Mouse (Mus musculus) retina, postnatal 7 days (tissue): ENCODE measurements around the gene Glyr1.

Source experiments
- DNase-seq: peaks from one replicate; pipeline ENCODE4 v3.0.0-alpha.2; 2012; ENCODE audit warnings: low read depth, low spot score

Gene Glyr1

GRCm38 (mm10) chr16:5012036-5013005 lies 37.3 kb downstream of the Glyr1 start:
- no peak for DNase-seq

- DNase-seq = no peak
Observed at GRCm38 (mm10) chr16:5011285-5011684, 38.4 kb downstream of the Glyr1 start.

- DNase-seq = peak; percentile 13
Observed at GRCm38 (mm10) chr16:5010371-5010935, 39.2 kb downstream of the Glyr1 start.

- no peak for DNase-seq
Observed at GRCm38 (mm10) chr16:5008076-5008475, 41.6 kb downstream of the Glyr1 start.

GRCm38 (mm10) chr16:5007492-5007891 lies 42.2 kb downstream of the Glyr1 start:
- DNase-seq = no peak

GRCm38 (mm10) chr16:5007067-5007466 lies 42.6 kb downstream of the Glyr1 start, which contains the start of gene Smim22:
Gene Smim22, plus strand, starts transcription at chr16:5007288.
- DNase-seq = no peak

GRCm38 (mm10) chr16:5000611-5001010 lies 49.1 kb downstream of the Glyr1 start:
- no peak for DNase-seq

GRCm38 (mm10) chr16:4998984-4999383 lies 50.7 kb downstream of the Glyr1 start:
- no peak for DNase-seq

GRCm38 (mm10) chr16:4997553-4997952 lies 52.1 kb downstream of the Glyr1 start, which contains the start of gene Sept12:
Gene Sept12, minus strand, starts transcription at chr16:4997852.
- DNase-seq = no peak

GRCm38 (mm10) chr16:4993276-4993675 lies 56.4 kb downstream of the Glyr1 start:
- no peak for DNase-seq

- DNase-seq = no peak
Observed at GRCm38 (mm10) chr16:4984717-4985116, 64.9 kb downstream of the Glyr1 start.

GRCm38 (mm10) chr16:4979755-4980380 lies 69.8 kb downstream of the Glyr1 start:
- peak; percentile 28 for DNase-seq

GRCm38 (mm10) chr16:4978275-4979051 lies 71.2 kb downstream of the Glyr1 start:
- DNase-seq = no peak

GRCm38 (mm10) chr16:4976180-4976579 lies 73.5 kb downstream of the Glyr1 start:
- no peak for DNase-seq

- DNase-seq = no peak
Observed at GRCm38 (mm10) chr16:4974521-4974920, 75.1 kb downstream of the Glyr1 start.

- no peak for DNase-seq
Observed at GRCm38 (mm10) chr16:4971626-4972025, 78.0 kb downstream of the Glyr1 start.

GRCm38 (mm10) chr16:4969055-4969843 lies 80.4 kb downstream of the Glyr1 start:
- no peak for DNase-seq

- no peak for DNase-seq
Observed at GRCm38 (mm10) chr16:4968426-4968825, 81.2 kb downstream of the Glyr1 start.

GRCm38 (mm10) chr16:4965392-4966129 lies 84.1 kb downstream of the Glyr1 start:
- DNase-seq = no peak
